Mouse (Mus musculus): ENCODE measurements around the gene Gm20828.
"Not testable (repeated sequence)": the region's sequence is repeated elsewhere in the genome, so short reads cannot be mapped to it uniquely, and the experiment has no call there.

Gm20828 gene

DNA sequence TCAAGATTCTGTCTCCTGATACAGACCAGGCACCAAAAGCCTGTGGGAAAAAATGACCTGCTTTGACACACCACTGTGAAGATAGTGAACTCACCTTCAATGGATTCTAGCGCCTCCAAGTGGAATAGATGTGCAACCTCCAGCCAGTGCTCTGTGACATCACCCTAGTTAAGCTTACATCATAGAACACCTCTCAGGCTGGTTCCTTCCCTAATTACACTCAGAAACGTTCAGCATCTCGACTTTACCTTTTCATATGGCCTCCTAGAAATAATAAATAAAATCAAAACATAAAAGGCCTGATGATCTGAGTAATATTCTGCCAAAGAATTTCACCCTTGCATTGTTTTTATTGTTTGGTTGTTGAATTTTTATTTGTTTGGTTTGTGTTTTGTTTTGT is at the start of gene Gm20828:
Gene Gm20828 (minus strand): TSS at position 101 of the 400 bp plus-strand sequence.
- not testable (repeated sequence) for DNase-seq (ENCODE audit: low spot score in 2 of 2)

Data from frontal cortex, postnatal 36 days (tissue).